Mouse (Mus musculus) embryonic stem cell, embryonic (primary cell): ENCODE measurements at regions not wholly inside any gene's neighbourhood (a gene's known extent, or its start where the extent isn't known, plus 50 kb on each side); places are given as distances from the start of the nearest gene placed in this dataset.
"Not testable (repeated sequence)": the region's sequence is repeated elsewhere in the genome, so short reads cannot be mapped to it uniquely, and the experiment has no call there.

Experiments
- CTCF ChIA-PET, 4 experiments: fragments of 300-600 bp in 2 of 4; fragments of 350-600 bp in 2 of 4; sonication (Branson Sonifier 250); formaldehyde crosslinking; loops; one replicate each; lab custom pipeline; 2022; ENCODE audit warnings: inconsistent platforms in 2 of 4; lab: Charles Lee
- POLR2A ChIA-PET, 4 experiments: fragments of 300-600 bp in 2 of 4; fragments of 350-600 bp in 2 of 4; sonication (Branson Sonifier 250); formaldehyde crosslinking; loops; one replicate each; lab custom pipeline; 2022; ENCODE audit warnings: antibody characterized with exemption in 4 of 4, inconsistent platforms in 1 of 4; lab: Charles Lee

GRCm38 (mm10) chr8:42442786-42443185, 698.5 kb downstream of the Triml1 start:
- ChIA-PET CTCF (no interaction called here), POLR2A (interaction anchor here in 1 of 4 experiments (0.5 kb wide), 1 partner anchor 60 kb away, joined by 3 read pairs; no protein-coding TSS in a partner anchor)

- ChIA-PET POLR2A (interaction anchor here in 1 of 4 experiments (0.6 kb wide), 1 partner anchor 17 kb away, joined by 3 read pairs; no protein-coding TSS in a partner anchor), CTCF (no interaction called here)
These were observed 738.7 kb downstream of the Triml1 start for GRCm38 (mm10) chr8:42402632-42403031.

- ChIA-PET POLR2A (interaction anchor here in 1 of 4 experiments (0.5 kb wide), 1 partner anchor 49 kb away, joined by 4 read pairs; no protein-coding TSS in a partner anchor), CTCF (interaction anchor here in 1 of 4 experiments (0.6 kb wide), 1 partner anchor 1329 kb away, joined by 4 read pairs; no protein-coding TSS in a partner anchor)
These were observed 744.4 kb downstream of the Triml1 start for GRCm38 (mm10) chr8:42396886-42397285.

- CTCF ChIA-PET = no interaction called here
- POLR2A ChIA-PET = interaction anchor here in 1 of 4 experiments (1.3 kb wide), 1 partner anchor 17 kb away, joined by 3 read pairs; no protein-coding TSS in a partner anchor
These were observed 752.5 kb downstream of the Triml1 start for GRCm38 (mm10) chr8:42388816-42389215.

- ChIA-PET CTCF (no interaction called here), POLR2A (interaction anchor here in 1 of 4 experiments (0.7 kb wide), 1 partner anchor 48 kb away, joined by 4 read pairs; no protein-coding TSS in a partner anchor)
These were observed 793.1 kb downstream of the Triml1 start for GRCm38 (mm10) chr8:42348073-42348603.

GRCm38 (mm10) chr8:42334708-42335107, 806.6 kb downstream of the Triml1 start:
- ChIA-PET CTCF (no interaction called here), POLR2A (no interaction called here)

- ChIA-PET CTCF (no interaction called here), POLR2A (no interaction called here)
These were observed 816.6 kb downstream of the Triml1 start for GRCm38 (mm10) chr8:42324663-42325062.

GRCm38 (mm10) chr8:42322862-42323261, 818.4 kb downstream of the Triml1 start:
- CTCF ChIA-PET = no interaction called here
- POLR2A ChIA-PET = no interaction called here

- POLR2A ChIA-PET = no interaction called here
- CTCF ChIA-PET = no interaction called here
These were observed 830.2 kb downstream of the Triml1 start for GRCm38 (mm10) chr8:42311060-42311459.

- CTCF ChIA-PET = no interaction called here
- POLR2A ChIA-PET = no interaction called here
These were observed 849.9 kb downstream of the Triml1 start for GRCm38 (mm10) chr8:42291392-42291791.

- POLR2A ChIA-PET = no interaction called here
These were observed 859.3 kb downstream of the Triml1 start for GRCm38 (mm10) chr8:42282011-42282410.

GRCm38 (mm10) chr8:42253358-42253757, 836.5 kb upstream of the Frg1 start:
- CTCF ChIA-PET = no interaction called here
- POLR2A ChIA-PET = no interaction called here

More at GRCm38 (mm10) chr8:42282011-42282410, 859.3 kb downstream of the Triml1 start:
- CTCF ChIA-PET = no interaction called here

- POLR2A ChIA-PET, CTCF ChIA-PET: not testable (repeated sequence)
These were observed 825.4 kb upstream of the Frg1 start for GRCm38 (mm10) chr8:42242321-42242720.

GRCm38 (mm10) chr8:42219857-42220600, 803.2 kb upstream of the Frg1 start:
- ChIA-PET POLR2A (no interaction called here), CTCF (no interaction called here)

GRCm38 (mm10) chr8:42210943-42211342, 794.1 kb upstream of the Frg1 start:
- CTCF ChIA-PET = no interaction called here
- POLR2A ChIA-PET = no interaction called here

- ChIA-PET CTCF (no interaction called here), POLR2A (interaction anchor here in 1 of 4 experiments (0.5 kb wide), 1 partner anchor 691 kb away, joined by 3 read pairs; no protein-coding TSS in a partner anchor)
These were observed 793.1 kb upstream of the Frg1 start for GRCm38 (mm10) chr8:42209989-42210388.

- CTCF ChIA-PET = interaction anchor here in 1 of 4 experiments (0.5 kb wide), 1 partner anchor 41 kb away, joined by 5 read pairs; no protein-coding TSS in a partner anchor
- POLR2A ChIA-PET = no interaction called here
These were observed 780.4 kb upstream of the Frg1 start for GRCm38 (mm10) chr8:42197257-42197656.

GRCm38 (mm10) chr8:42193902-42194550, 777.2 kb upstream of the Frg1 start:
- ChIA-PET POLR2A (no interaction called here), CTCF (no interaction called here)

- ChIA-PET CTCF (no interaction called here), POLR2A (no interaction called here)
These were observed 770.2 kb upstream of the Frg1 start for GRCm38 (mm10) chr8:42187083-42187482.
